Mouse (Mus musculus) thymus, postnatal 14 days (tissue): ENCODE measurements around the gene Atp5g2.

Source experiments
- DNase-seq: peaks from one replicate; pipeline ENCODE4 v3.0.0; 2021

Atp5g2 gene

DNA sequence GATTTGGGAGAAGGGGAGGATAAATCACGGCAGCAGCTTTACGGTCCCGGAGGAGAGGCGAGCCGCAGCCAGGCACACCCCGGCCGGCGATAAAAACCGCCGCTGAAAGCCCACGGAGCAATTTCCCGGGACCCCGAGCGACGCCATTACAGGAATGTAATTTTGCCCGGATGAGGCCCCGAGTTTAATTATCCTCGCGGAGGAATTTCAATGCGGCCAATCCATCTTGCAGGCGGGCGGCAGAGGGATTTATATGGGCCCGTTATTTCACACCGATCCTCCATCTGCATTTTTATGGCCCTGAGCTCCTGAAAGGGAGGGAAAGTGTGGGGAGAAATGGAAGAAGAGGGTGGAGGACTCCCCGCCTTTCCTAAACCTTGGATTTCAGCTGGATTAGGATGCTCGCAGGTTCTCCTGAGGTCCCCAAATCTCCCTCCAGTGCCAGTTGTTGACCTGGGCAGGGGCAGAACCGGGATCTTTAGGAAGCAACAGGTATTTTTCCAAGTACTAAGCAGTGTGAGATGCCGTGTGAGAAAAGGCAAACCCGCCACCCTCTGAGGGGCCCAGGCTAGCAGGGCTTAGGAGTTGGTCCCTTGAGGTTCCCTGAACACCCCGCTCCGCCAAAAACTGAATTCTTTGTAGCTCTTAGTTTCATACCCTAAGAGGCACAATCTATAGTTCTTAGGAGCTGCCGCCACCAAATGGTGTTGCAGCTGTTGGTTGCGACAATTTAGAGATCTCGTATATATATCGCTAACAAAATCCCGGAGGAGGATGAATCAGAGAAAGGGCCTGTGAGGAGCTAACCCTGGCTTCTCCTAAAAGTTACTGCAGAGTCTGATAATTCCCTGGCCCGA, at the start of gene Atp5g2:
Gene Atp5g2 (minus strand): TSS at position 138 of the 857 bp plus-strand sequence.
- peak; percentile 21 for DNase-seq

DNA sequence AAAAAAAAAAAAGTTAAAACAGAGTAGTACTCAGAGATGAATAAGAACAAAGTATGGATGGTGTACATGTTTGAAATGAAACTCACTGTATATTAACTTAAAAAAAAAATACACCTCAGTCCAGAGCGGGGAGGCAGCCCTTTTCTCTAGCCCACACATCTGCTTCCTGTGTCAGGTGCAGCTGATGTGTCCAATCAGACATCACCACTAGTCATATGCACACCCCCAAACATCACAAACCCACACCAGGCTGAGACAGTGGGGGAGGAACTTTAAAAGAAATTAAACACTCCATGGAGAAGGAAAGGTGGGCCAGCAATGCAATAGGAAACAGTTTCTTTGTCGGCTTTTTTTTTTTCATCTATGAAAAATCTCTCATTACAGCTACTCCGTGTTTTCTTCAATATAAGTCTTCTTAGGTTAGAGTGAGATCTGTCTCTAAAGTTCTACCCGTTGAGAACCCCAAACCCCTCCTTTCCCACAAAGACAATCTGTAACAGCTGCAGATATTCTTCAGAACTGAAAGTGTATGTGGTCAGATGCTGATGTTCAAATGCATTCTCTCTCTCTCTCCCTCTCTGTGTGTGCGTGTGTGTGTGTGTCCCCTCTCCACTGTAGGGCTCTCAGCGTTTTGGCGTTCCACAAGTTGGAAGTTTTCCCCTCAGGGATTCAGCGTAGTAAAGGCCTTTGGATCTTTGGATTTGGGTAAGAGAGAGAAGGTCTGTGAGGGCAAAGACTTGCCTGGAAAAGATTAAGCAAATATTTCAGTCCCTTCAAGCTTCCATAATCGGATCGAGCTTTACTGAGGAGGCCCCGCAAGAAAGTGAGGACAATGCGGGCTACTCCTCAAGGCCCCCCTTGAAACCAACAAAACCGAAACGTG, 49.1 kb upstream of the Atp5g2 start:
- DNase-seq = peak; percentile 44

GRCm38 (mm10) chr15:102716132-102716531, 44.0 kb upstream of the Atp5g2 start:
- DNase-seq = no peak

- no peak for DNase-seq
Measured at GRCm38 (mm10) chr15:102707736-102708269, 35.7 kb upstream of the Atp5g2 start.

DNA sequence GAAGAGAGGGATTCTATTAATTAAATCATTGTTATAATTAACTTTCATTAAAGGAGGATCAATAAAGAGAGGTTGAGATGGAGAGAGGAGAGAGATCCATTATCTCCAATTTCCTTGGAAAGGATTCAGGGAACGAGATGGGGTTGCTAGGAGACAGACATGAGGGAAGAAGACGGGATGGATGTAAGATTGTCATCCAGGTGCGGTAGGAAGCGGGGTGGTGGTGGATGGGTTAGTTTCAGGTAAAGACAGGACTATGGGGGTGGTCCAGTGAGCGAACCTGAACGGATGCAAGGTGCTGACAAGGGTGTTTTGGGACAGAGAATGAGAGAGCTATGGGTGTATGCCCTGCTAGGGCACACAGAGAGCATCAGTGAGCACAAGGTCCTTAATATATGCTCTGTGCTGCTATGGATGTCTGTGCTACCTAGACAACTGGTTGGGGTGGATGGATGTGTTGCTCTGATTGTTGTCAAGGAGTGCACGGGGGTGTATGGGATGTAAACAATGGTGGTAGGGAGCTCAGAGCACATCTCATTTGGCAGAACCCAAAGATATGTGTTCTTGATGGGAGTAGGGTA, 33.9 kb upstream of the Atp5g2 start:
- no peak for DNase-seq

DNA sequence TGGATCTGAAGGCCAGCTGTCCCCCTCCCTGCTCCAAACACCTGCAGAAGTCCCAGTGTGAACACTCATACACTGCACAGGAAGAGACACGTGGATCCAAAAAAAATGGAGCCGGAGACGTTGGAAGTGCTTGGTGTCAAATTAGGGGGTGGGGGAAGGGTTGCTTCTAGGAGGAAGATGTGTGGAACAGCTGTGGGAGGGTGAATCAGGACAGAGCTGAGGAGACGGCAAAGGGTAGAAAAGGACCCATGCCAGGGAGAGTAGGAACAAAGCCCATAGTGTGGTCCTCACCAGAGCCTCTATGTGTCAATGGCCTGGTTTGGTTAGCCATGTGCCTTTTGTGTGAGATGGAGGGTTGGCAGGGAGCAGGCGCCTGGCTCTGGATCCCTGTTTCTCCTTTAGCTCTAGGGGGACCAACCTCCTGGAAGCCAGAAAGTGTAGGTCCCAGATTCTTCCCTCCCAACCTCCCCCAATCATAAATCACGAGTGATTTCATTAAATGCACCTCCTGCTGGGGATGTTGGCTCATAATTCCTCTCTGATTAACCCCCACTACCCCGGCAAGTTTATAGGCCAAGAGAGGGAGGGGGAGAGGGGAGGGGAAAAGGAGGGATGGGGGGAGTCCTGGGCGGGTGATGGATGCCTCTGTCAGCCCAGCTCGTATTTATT, 33.2 kb upstream of the Atp5g2 start:
- no peak for DNase-seq

DNA sequence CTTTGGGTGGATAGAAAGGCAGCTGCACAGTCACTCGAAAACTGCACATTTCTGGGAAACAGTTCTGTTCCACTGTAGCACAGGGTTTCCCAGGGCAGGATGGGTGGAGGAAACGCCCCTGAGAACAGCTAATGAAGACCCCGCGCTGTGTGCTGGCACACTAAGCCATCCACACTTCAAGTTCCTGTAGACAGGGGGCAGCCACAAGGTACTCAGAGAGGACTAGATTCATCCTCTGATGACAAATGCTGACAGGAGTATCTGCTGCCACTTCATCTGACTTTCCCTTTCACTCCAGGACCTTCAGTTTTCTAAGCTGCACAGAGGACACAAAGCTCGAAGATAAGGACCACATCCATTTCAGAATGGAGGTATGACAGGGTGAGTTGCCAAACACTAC, 32.7 kb upstream of the Atp5g2 start:
- no peak for DNase-seq

DNA sequence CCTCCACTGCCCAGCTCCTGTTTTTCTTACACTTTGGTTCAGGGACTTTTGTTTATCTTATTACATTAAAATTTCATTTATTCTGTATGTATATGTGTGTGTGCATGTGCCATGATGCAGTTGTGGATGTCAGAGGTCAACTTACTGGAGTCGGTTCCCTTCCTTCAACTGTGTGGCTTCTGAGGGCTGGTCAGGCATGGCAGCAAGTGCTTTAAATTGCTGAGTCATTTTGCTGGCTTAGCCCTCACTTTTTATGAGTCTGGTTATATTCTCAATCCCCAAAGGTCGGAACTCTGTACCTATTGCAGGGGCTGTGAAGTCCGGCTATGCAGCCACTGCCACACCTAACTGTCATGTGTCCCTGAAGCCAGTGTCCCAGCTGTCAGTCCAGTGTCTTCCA, 30.8 kb upstream of the Atp5g2 start:
- DNase-seq = no peak

DNA sequence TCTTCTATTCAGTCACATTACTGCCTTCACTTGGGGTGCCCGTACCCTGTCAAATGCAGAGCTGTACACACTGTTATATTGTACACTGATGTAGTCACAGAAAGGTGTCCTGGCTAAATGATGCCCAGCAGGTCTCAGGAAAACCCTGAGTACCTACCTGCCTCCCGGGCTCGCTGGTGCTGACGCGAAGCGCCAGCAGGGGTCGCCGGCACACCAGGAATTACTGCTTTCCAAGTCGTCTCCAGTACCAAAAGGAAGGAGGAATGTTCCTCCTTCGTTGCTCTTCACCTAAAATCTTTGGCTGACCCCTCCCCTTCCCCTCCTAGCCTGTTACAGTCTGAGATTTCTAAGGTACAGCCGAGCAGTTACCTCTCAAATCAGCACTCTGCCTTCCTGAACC, 26.0 kb upstream of the Atp5g2 start:
- peak; percentile 78 for DNase-seq

GRCm38 (mm10) chr15:102696899-102697298, 24.7 kb upstream of the Atp5g2 start:
- DNase-seq = no peak

DNA sequence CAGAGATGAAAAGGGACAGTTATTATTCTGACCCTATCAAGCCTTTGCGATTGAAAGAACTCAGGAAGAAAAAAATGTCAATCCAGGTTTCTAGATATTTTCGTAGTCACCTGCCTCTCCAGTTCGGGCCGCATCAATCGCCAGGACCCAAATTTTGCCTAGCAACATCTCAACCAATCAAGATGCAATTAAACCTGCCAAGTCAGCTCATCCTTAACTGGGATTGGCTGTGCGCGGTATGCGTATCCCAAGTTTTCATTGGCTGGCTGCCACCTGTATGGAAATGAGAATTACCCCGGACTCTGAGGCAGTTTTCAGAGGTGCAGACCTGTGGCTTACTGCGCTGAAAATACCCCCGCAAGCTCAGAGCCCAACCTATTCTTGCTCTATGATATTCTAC, 21.4 kb upstream of the Atp5g2 start:
- DNase-seq = peak; percentile 11

DNA sequence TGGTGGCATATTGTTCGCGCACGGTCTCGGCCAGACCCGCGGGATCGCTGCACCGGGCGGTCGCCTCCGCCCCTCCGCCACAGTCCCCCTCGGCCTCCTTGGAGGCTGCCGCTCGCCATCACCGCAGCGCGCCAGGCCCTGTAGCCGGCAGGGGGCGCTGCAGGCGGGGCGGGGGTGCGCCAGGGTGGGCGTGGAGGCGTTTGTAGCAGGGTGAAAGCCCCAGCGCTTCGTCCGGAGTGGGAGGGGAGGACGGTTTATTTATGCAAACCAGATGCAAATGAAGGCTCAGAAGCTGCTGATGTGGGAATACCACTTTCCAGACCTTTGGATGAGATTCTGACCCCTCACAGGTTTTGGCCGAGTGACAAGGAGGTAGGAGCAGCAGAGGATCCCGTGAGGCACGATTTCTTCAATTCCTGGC, 20.8 kb upstream of the Atp5g2 start:
- peak; percentile 61 for DNase-seq

DNA sequence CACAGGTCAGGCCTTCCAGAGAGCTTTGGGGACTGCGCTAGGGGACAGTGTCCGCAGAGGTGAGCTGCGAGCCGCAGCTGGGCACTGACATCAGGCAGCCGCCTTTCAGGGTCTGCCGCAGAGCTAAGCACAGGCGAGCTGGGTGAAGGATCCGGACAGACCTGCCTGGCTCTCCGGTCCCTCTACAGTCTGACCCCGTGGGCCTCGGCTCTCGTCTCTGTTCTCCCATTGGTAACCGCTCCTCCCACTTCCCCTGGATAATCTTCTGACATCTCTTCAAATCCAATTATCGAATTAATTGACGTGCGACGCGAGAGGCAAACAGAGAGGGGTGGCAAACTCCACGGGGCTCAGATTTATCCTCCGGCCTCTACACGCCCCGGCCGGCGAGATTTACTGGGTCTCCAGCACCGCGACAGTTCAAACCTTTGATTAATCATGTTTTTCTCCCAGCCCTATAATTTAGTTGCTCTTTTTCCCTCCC, 20.2 kb upstream of the Atp5g2 start:
- DNase-seq = no peak

- no peak for DNase-seq
Measured at GRCm38 (mm10) chr15:102685791-102686190, 13.6 kb upstream of the Atp5g2 start.

DNA sequence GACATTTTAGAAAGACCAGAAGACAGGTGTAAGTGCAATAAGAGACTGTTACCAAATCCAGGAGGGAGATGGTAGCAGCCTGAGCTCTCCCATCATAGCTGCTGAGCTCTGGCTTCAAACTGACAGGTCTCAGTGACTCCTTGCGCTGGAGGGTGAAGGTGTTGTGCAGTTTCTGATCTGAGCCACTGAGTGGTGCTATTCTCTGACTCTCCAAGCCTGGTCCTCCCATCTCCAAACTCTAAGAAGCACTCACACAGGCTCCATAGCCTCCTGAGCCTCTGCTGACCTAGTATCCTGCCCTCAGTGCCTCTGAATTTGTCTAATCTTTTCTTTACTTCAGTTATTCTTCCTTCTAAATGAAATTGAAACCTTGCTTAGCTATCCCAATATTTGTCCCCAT, 11.5 kb upstream of the Atp5g2 start:
- DNase-seq = no peak

DNA sequence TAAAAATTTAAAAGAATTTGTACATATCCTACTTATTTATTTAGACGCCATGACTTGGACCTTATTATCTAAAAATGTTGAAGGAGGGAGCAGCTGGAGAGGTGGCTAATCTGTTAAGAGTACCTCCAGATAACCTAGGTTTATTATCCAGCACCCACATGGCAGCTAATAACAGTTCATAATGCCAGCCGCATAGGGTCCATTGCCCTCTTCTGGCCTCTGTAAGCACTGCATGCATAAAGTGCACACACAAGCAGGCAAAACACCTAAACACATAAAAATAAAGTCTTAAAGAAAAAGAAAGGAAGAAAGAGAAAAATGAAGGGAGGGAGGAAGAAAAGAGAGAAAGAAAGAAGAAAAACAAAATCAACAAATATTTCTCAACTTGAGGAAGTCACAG, 4.2 kb upstream of the Atp5g2 start:
- DNase-seq = no peak

DNA sequence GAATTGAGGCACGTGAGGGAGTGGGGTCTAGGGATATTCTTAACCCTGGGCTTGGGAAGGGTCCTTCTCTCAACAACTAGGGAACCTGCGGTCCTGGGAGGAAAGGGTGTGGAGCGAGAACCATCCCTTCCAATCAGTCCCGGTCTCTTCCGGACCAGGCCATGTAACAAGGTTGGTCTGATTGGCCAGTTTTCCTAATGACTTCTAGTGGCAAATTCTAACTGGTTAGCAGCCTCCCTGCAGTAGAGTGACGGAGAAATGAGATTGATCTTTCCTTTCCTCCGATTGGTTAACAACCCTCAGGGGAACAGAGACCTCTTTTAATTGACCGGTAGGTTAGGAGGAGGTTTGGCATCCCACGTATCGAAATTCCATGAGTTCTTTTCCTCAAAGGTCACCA, 1.4 kb upstream of the Atp5g2 start:
- no peak for DNase-seq

- DNase-seq = peak; percentile 70
Measured at GRCm38 (mm10) chr15:102671721-102672214, 384 bp downstream of the Atp5g2 start.

DNA sequence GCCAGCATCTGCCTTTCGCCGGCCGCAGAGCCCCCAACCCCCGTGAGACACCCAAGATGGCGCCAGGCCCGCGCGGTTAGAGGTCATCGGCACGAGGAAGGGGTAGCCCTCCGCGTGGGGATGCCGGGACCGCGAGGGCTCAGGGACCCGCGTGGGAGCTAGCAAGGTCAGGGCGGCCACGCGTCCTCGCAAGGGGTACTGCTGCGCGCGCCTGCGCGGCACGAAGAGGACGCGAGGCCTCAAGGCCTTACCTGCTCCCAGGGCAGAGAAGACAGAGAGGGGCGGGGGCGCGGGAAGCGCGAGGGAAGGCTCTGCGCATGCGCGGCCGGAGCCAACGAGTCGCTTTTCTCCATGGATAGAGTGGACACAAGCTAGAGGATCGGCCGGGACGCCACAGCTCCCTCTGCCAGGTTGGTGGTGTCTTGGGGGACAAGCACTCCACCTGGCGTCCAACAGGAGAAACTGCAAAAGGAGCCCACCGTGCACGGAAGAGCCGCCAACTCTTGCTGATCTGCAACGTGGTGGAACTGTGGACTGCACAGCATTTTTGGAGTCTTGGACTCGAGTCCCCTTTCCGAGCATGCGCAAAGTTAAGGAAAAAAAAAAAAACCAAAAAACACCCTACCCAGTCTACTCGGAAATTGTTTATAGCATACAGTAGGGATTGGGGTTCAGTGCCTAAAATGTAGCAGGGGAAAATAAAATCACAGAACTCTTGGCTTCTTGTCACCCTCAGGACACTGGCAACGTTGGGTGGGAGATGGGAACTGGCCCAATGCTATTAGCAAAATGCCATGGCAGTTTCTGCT, 1.2 kb downstream of the Atp5g2 start:
- DNase-seq = peak; percentile 98

DNA sequence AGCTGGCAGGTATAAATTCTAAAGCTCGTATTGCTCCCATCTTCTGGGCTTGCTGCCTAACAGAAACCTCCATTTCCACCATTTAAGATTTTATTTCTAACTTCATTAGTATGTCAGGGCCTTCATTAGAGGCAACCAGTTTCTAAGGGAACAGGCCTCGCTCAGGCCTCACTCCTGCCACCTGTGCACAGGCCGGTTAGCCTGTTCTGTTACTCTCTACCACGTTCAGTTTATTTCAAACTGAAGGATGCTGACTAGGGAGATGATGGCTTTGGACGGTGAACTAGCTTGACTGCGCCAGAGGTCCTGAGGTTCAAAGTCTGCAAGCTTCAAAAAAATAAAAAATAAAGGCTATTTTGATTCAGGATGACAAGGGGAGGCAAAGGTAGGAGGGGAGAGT, 1.9 kb downstream of the Atp5g2 start:
- DNase-seq = no peak

GRCm38 (mm10) chr15:102669571-102669970, 2.6 kb downstream of the Atp5g2 start:
- peak; percentile 4 for DNase-seq
